8 mouse cellular contexts compared by ENCODE assay signal in genomic region chr6:50112775-50113174, GRCm38 (mm10). TPM values are rescaled to one million over a fixed set of nuclear protein-coding genes. Genes with fewer than 3 reads are reported as not detected.
DNase-seq lines count a peak whose midpoint lies in the region; ATAC-seq lines count a peak whose summit lies in the region.

No protein-coding gene starts in this region.

- H3K9me3 ChIP-seq in forebrain, embryonic 12.5 days, result no peaks in the 10 kb centered on the region
- no peaks in the 10 kb centered on the region for H3K9me3 ChIP-seq in heart, embryonic 16.5 days (replicated peaks; ENCODE audit: control insufficient read depth, low read length)
- H3K9me3 ChIP-seq in liver, embryonic 13.5 days (replicated peaks), result no peaks in the 10 kb centered on the region
- H3K9me3 ChIP-seq in stomach, embryonic 15.5 days, result no peaks in the 10 kb centered on the region

- H3K4me3 ChIP-seq in forebrain, embryonic 12.5 days (replicated peaks), result no peak overlapping the region
- H3K4me3 ChIP-seq in heart, embryonic 16.5 days (ENCODE audit: low read length), result peak overlapping the region; percentile 2; the same call in 1 of the 2 replicates
- H3K4me3 ChIP-seq in liver, embryonic 13.5 days (replicated peaks), result 0 out of 2 replicates have a peak overlapping the region, but pooled peaks have one; percentile 26
- H3K4me3 ChIP-seq in stomach, embryonic 15.5 days (replicated peaks), result no peak overlapping the region

- H3K36me3 ChIP-seq in forebrain, embryonic 12.5 days (replicated peaks), result no peaks in the 10 kb centered on the region
- H3K36me3 ChIP-seq in heart, embryonic 16.5 days (ENCODE audit: control insufficient read depth, insufficient read depth), result no peaks in the 10 kb centered on the region
- H3K36me3 ChIP-seq in liver, embryonic 13.5 days, result no peaks in the 10 kb centered on the region
- no peaks in the 10 kb centered on the region for H3K36me3 ChIP-seq in stomach, embryonic 15.5 days

- peak; percentile 72 for ATAC-seq in forebrain, embryonic 12.5 days (ENCODE audit: low FRiP score)
- peak; percentile 71 for ATAC-seq in heart, embryonic 16.5 days (replicated peaks; ENCODE audit: extremely low read depth, insufficient read depth, low FRiP score)
- peak; percentile 56 for ATAC-seq in liver, embryonic 13.5 days (ENCODE audit: low read depth)
- peak; percentile 79 for ATAC-seq in stomach, embryonic 15.5 days (ENCODE audit: insufficient read depth, low FRiP score, low read depth)

- DNase-seq in CD8-positive naive resting alpha-beta T cell, adult 2 months (ENCODE audit: low read depth in 2 of 2, low spot score in 2 of 2), result peak; percentile 66 to 74
- DNase-seq in c-Kit-positive CD71-positive TER-119-negative erythroid progenitor cells, embryonic 14.5 days (ENCODE audit: low read depth), result peak; percentile 85
- DNase-seq in kidney, postnatal 25 days, result peak; percentile 97 to 100
- peak; percentile 70 for DNase-seq in liver, embryonic 13.5 days
- DNase-seq in neural tube, embryonic 10.5 days (ENCODE audit: extremely low spot score, low spot score), result peak; percentile 76

- WGBS in forebrain, embryonic 12.5 days, result 2% methylated on average over 8 of the region's 8 CpGs
- WGBS in heart, embryonic 16.5 days, result 1% methylated on average over 8 of the region's 8 CpGs
- 2% methylated on average over 8 of the region's 8 CpGs for WGBS in liver, embryonic 13.5 days (ENCODE audit: insufficient replicate concordance)
- under 1% methylated on average over 8 of the region's 8 CpGs for WGBS in stomach, embryonic 15.5 days

- peaks cover 15% of the 10 kb centered on the region for H3K4me1 ChIP-seq in forebrain, embryonic 12.5 days
- peaks cover 8% of the 10 kb centered on the region for H3K4me1 ChIP-seq in heart, embryonic 16.5 days (ENCODE audit: control insufficient read depth, insufficient read depth, low read length)
- peaks cover 32% of the 10 kb centered on the region for H3K4me1 ChIP-seq in liver, embryonic 13.5 days (replicated peaks)
- H3K4me1 ChIP-seq in stomach, embryonic 15.5 days, result peaks cover 10% of the 10 kb centered on the region; the same call in 1 of the 2 replicates

- no peak overlapping the region for H3K27ac ChIP-seq in forebrain, embryonic 12.5 days
- H3K27ac ChIP-seq in heart, embryonic 16.5 days (ENCODE audit: low read length), result peak overlapping the region; percentile 37; the same call in 1 of the 2 replicates
- H3K27ac ChIP-seq in liver, embryonic 13.5 days, result no peak overlapping the region
- no peak overlapping the region for H3K27ac ChIP-seq in stomach, embryonic 15.5 days

- H3K4me2 ChIP-seq in forebrain, embryonic 12.5 days, result peak overlapping the region; percentile 39
- peak overlapping the region; percentile 33 for H3K4me2 ChIP-seq in heart, embryonic 16.5 days (ENCODE audit: low read depth, low read length)
- peak overlapping the region; percentile 33 for H3K4me2 ChIP-seq in liver, embryonic 13.5 days
- no peak overlapping the region for H3K4me2 ChIP-seq in stomach, embryonic 15.5 days

- H3K9ac ChIP-seq in forebrain, embryonic 12.5 days, result no peak overlapping the region
- H3K9ac ChIP-seq in heart, embryonic 16.5 days (ENCODE audit: low read length), result no peak overlapping the region
- H3K9ac ChIP-seq in liver, embryonic 13.5 days, result no peak overlapping the region
- no peak overlapping the region for H3K9ac ChIP-seq in stomach, embryonic 15.5 days

- H3K27me3 ChIP-seq in forebrain, embryonic 12.5 days, result peaks cover 6% of the 10 kb centered on the region; the same call in 1 of the 2 replicates
- H3K27me3 ChIP-seq in heart, embryonic 16.5 days (ENCODE audit: control insufficient read depth, insufficient read depth, low read length), result no peaks in the 10 kb centered on the region
- H3K27me3 ChIP-seq in liver, embryonic 13.5 days, result peaks cover 25% of the 10 kb centered on the region
- H3K27me3 ChIP-seq in stomach, embryonic 15.5 days (replicated peaks), result no peaks in the 10 kb centered on the region

RNA-seq across cellular contexts. Expression of gene Mpp6, which starts 2.7 kb away (rescaled TPM):
- polyA plus RNA-seq in forebrain, embryonic 12.5 days (2016; fragmentation: Nextera tagmentation; extraction: Ambion mirVana), result 76.1 and 83.6 TPM in 2 replicates
- polyA plus RNA-seq in heart, embryonic 16.5 days (2015; fragmentation: Nextera tagmentation; extraction: Ambion mirVana), result 70.7 and 75.4 TPM in 2 replicates
- 43.1 and 47.5 TPM in 2 replicates for polyA plus RNA-seq in liver, embryonic 13.5 days (2015; fragmentation: Nextera tagmentation; extraction: Ambion mirVana)
- polyA plus RNA-seq in stomach, embryonic 15.5 days (2015; fragmentation: Nextera tagmentation; extraction: Ambion mirVana), result 56.2 and 59.0 TPM in 2 replicates

Comparison
In these comparisons a context has a peak if more than half of its experiments do, and no peak if none do; other contexts are left out.
1. H3K4me3 ChIP-seq: peak in heart, embryonic 16.5 days (single experiment) and liver, embryonic 13.5 days (single experiment); none in forebrain, embryonic 12.5 days (single experiment) and stomach, embryonic 15.5 days (single experiment).
2. Peak in every context shown above with its lines, with median percentiles within 50 percentile points of each other: DNase-seq and ATAC-seq.